Mouse (Mus musculus): ENCODE data around the gene Usp49. TPM values are rescaled to one million over a fixed set of nuclear protein-coding genes. Genes with fewer than 3 reads are reported as not detected.
"Not testable (repeated sequence)": the region's sequence is repeated elsewhere in the genome, so short reads cannot be mapped to it uniquely, and the experiment has no call there.

Usp49 gene
- polyA plus RNA-seq, 1 experiment from 2014 or later, result 3.0 TPM

GRCm38 (mm10) chr17:47624572-47624971 is 5.9 kb upstream of the Usp49 start:
- not testable (repeated sequence) for H3K9ac ChIP-seq (ENCODE audit: low read length); ATAC-seq (ENCODE audit: insufficient number of reproducible peaks, insufficient read depth, low FRiP score, low read depth); H3K4me1 ChIP-seq (ENCODE audit: control insufficient read depth in 2 of 2, insufficient read depth in 2 of 2, low read length in 2 of 2); H3K9me3 ChIP-seq (ENCODE audit: control insufficient read depth, low read length); H3K27me3 ChIP-seq (ENCODE audit: control insufficient read depth, insufficient read depth, low read length); H3K4me3 ChIP-seq (ENCODE audit: control insufficient read depth in 1 of 2, insufficient read depth in 1 of 2, low read depth in 1 of 2, low read length in 2 of 2); H3K4me2 ChIP-seq (ENCODE audit: low read length); H3K27ac ChIP-seq (replicated peaks in 1 of 2; ENCODE audit: control insufficient read depth in 1 of 2, insufficient read depth in 1 of 2, low read depth in 2 of 2, low read length in 2 of 2)
- WGBS, result 94% methylated on average over 5 of the region's 5 CpGs
- H3K36me3 ChIP-seq (ENCODE audit: control insufficient read depth, insufficient read depth, low read length), result peaks cover 73% of the 10 kb centered on the region

GRCm38 (mm10) chr17:47625088-47625487 is 5.4 kb upstream of the Usp49 start:
- no peak for ATAC-seq (ENCODE audit: insufficient number of reproducible peaks, insufficient read depth, low FRiP score, low read depth)
- Histone ChIP-seq H3K9me3 (ENCODE audit: control insufficient read depth, low read length) (no peaks in the 10 kb centered on the region), H3K27me3 (ENCODE audit: control insufficient read depth, insufficient read depth, low read length) (no peaks in the 10 kb centered on the region), H3K4me1 (ENCODE audit: control insufficient read depth in 2 of 2, insufficient read depth in 2 of 2, low read length in 2 of 2) (peaks cover 0 to 8% of the 10 kb centered on the region in 2 experiments; a peak in 2 of 4 replicates), H3K9ac (ENCODE audit: low read length) (no peak overlapping the region), H3K4me2 (ENCODE audit: low read length) (no peak overlapping the region), H3K4me3 (ENCODE audit: control insufficient read depth in 1 of 2, insufficient read depth in 1 of 2, low read depth in 1 of 2, low read length in 2 of 2) (no peak overlapping the region), H3K36me3 (ENCODE audit: control insufficient read depth, insufficient read depth, low read length) (peaks cover 68% of the 10 kb centered on the region), H3K27ac (replicated peaks in 1 of 2; ENCODE audit: control insufficient read depth in 1 of 2, insufficient read depth in 1 of 2, low read depth in 2 of 2, low read length in 2 of 2) (no peak overlapping the region)
- 95% methylated on average over 2 of the region's 2 CpGs for WGBS

GRCm38 (mm10) chr17:47626031-47626430 is 4.5 kb upstream of the Usp49 start:
- no peaks in the 10 kb centered on the region for H3K9me3 ChIP-seq (ENCODE audit: control insufficient read depth, low read length)
- WGBS, result 85% methylated on average over 5 of the region's 5 CpGs
- no peak for ATAC-seq (ENCODE audit: insufficient number of reproducible peaks, insufficient read depth, low FRiP score, low read depth)
- no peak overlapping the region for H3K4me3 ChIP-seq (ENCODE audit: control insufficient read depth in 1 of 2, insufficient read depth in 1 of 2, low read depth in 1 of 2, low read length in 2 of 2)
- H3K27ac ChIP-seq (replicated peaks in 1 of 2; ENCODE audit: control insufficient read depth in 1 of 2, insufficient read depth in 1 of 2, low read depth in 2 of 2, low read length in 2 of 2), result no peak overlapping the region
- no peak overlapping the region for H3K4me2 ChIP-seq (ENCODE audit: low read length)
- H3K36me3 ChIP-seq (ENCODE audit: control insufficient read depth, insufficient read depth, low read length), result peaks cover 59% of the 10 kb centered on the region
- H3K27me3 ChIP-seq (ENCODE audit: control insufficient read depth, insufficient read depth, low read length), result no peaks in the 10 kb centered on the region
- no peak overlapping the region for H3K9ac ChIP-seq (ENCODE audit: low read length)
- H3K4me1 ChIP-seq (ENCODE audit: control insufficient read depth in 2 of 2, insufficient read depth in 2 of 2, low read length in 2 of 2), result peaks cover 4 to 14% of the 10 kb centered on the region in 2 experiments

GRCm38 (mm10) chr17:47627791-47628190 is 2.7 kb upstream of the Usp49 start:
- WGBS, result 89% methylated on average over 2 of the region's 2 CpGs
- Histone ChIP-seq H3K9ac (ENCODE audit: low read length) (no peak overlapping the region), H3K27ac (replicated peaks in 1 of 2; ENCODE audit: control insufficient read depth in 1 of 2, insufficient read depth in 1 of 2, low read depth in 2 of 2, low read length in 2 of 2) (no peak overlapping the region), H3K4me1 (ENCODE audit: control insufficient read depth in 2 of 2, insufficient read depth in 2 of 2, low read length in 2 of 2) (peaks cover 4 to 19% of the 10 kb centered on the region in 2 experiments), H3K9me3 (ENCODE audit: control insufficient read depth, low read length) (no peaks in the 10 kb centered on the region), H3K4me2 (ENCODE audit: low read length) (no peak overlapping the region), H3K4me3 (ENCODE audit: control insufficient read depth in 1 of 2, insufficient read depth in 1 of 2, low read depth in 1 of 2, low read length in 2 of 2) (no peak overlapping the region), H3K27me3 (ENCODE audit: control insufficient read depth, insufficient read depth, low read length) (no peaks in the 10 kb centered on the region), H3K36me3 (ENCODE audit: control insufficient read depth, insufficient read depth, low read length) (peaks cover 42% of the 10 kb centered on the region)
- no peak for ATAC-seq (ENCODE audit: insufficient number of reproducible peaks, insufficient read depth, low FRiP score, low read depth)

GRCm38 (mm10) chr17:47628851-47629676 is 1.4 kb upstream of the Usp49 start:
- ATAC-seq (ENCODE audit: insufficient number of reproducible peaks, insufficient read depth, low FRiP score, low read depth), result peak; percentile 94
- Histone ChIP-seq H3K9ac (ENCODE audit: low read length) (peak overlapping the region; percentile 86), H3K9me3 (ENCODE audit: control insufficient read depth, low read length) (no peaks in the 10 kb centered on the region), H3K4me1 (ENCODE audit: control insufficient read depth in 2 of 2, insufficient read depth in 2 of 2, low read length in 2 of 2) (peaks cover 4 to 19% of the 10 kb centered on the region in 2 experiments), H3K4me3 (ENCODE audit: control insufficient read depth in 1 of 2, insufficient read depth in 1 of 2, low read depth in 1 of 2, low read length in 2 of 2) (peak overlapping the region; percentile 87 to 99), H3K27me3 (ENCODE audit: control insufficient read depth, insufficient read depth, low read length) (no peaks in the 10 kb centered on the region), H3K36me3 (ENCODE audit: control insufficient read depth, insufficient read depth, low read length) (peaks cover 29% of the 10 kb centered on the region), H3K4me2 (ENCODE audit: low read length) (peak overlapping the region; percentile 99), H3K27ac (replicated peaks in 1 of 2; ENCODE audit: control insufficient read depth in 1 of 2, insufficient read depth in 1 of 2, low read depth in 2 of 2, low read length in 2 of 2) (peak overlapping the region; percentile 91 to 95)
- 1% methylated on average over 51 of the region's 63 CpGs for WGBS

GRCm38 (mm10) chr17:47629717-47630677 is 493 bp upstream of the Usp49 start:
- Histone ChIP-seq H3K4me1 (ENCODE audit: control insufficient read depth in 2 of 2, insufficient read depth in 2 of 2, low read length in 2 of 2) (peaks cover 4 to 19% of the 10 kb centered on the region in 2 experiments), H3K4me2 (ENCODE audit: low read length) (peak overlapping the region; percentile 99), H3K27ac (replicated peaks in 1 of 2; ENCODE audit: control insufficient read depth in 1 of 2, insufficient read depth in 1 of 2, low read depth in 2 of 2, low read length in 2 of 2) (peak overlapping the region; percentile 64 to 91), H3K4me3 (ENCODE audit: control insufficient read depth in 1 of 2, insufficient read depth in 1 of 2, low read depth in 1 of 2, low read length in 2 of 2) (peak overlapping the region; percentile 87 to 99), H3K36me3 (ENCODE audit: control insufficient read depth, insufficient read depth, low read length) (peaks cover 23% of the 10 kb centered on the region), H3K9ac (ENCODE audit: low read length) (peak overlapping the region; percentile 86), H3K27me3 (ENCODE audit: control insufficient read depth, insufficient read depth, low read length) (no peaks in the 10 kb centered on the region), H3K9me3 (ENCODE audit: control insufficient read depth, low read length) (no peaks in the 10 kb centered on the region)
- ATAC-seq (ENCODE audit: insufficient number of reproducible peaks, insufficient read depth, low FRiP score, low read depth), result peak; percentile 70
- WGBS, result under 1% methylated on average over 59 of the region's 61 CpGs

GRCm38 (mm10) chr17:47632181-47632840 is 1.8 kb downstream of the Usp49 start:
- H3K36me3 ChIP-seq (ENCODE audit: control insufficient read depth, insufficient read depth, low read length), result 0 out of 2 replicates have a peak, but pooled peaks cover 7% of the 10 kb centered on the region
- no peaks in the 10 kb centered on the region for H3K9me3 ChIP-seq (ENCODE audit: control insufficient read depth, low read length)
- no peak overlapping the region for H3K4me3 ChIP-seq (ENCODE audit: control insufficient read depth in 1 of 2, insufficient read depth in 1 of 2, low read depth in 1 of 2, low read length in 2 of 2)
- WGBS, result 65% methylated on average over 4 of the region's 4 CpGs
- no peaks in the 10 kb centered on the region for H3K27me3 ChIP-seq (ENCODE audit: control insufficient read depth, insufficient read depth, low read length)
- no peak overlapping the region for H3K4me2 ChIP-seq (ENCODE audit: low read length)
- no peak for ATAC-seq (ENCODE audit: insufficient number of reproducible peaks, insufficient read depth, low FRiP score, low read depth)
- H3K27ac ChIP-seq (replicated peaks in 1 of 2; ENCODE audit: control insufficient read depth in 1 of 2, insufficient read depth in 1 of 2, low read depth in 2 of 2, low read length in 2 of 2), result no peak overlapping the region
- H3K4me1 ChIP-seq (ENCODE audit: control insufficient read depth in 2 of 2, insufficient read depth in 2 of 2, low read length in 2 of 2), result peaks cover 4 to 19% of the 10 kb centered on the region in 2 experiments
- H3K9ac ChIP-seq (ENCODE audit: low read length), result no peak overlapping the region

All from heart, embryonic 14.5 days (tissue).